Mouse (Mus musculus): ENCODE measurements at regions not wholly inside any gene's neighbourhood (a gene's known extent, or its start where the extent isn't known, plus 50 kb on each side); places are given as distances from the start of the nearest gene placed in this dataset.

DNA sequence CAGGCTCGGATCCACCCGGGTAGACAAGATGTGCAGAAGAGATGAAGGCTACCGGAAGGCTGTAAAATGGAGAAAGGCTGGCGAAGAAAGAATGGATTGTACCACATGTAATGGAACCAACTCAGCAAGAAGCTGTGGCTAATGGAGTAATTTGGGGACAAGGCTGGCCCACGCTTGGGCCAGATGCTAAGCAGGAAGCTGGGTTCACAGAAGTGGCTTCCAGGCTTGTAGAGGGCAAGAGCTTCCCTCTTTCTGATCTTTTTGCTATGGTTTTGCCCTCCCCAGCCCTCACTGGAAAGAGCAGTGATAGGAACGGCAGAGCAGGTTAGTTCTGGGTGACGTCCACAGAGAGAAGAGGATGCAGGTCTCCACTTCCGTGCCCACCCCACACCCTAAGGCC lies 117.7 kb upstream of the Egr2 start:
- H3K27ac ChIP-seq (replicated peaks): no peak overlapping the region
- H3K9me3 ChIP-seq (ENCODE audit: control insufficient read depth, low read length): no peaks in the 10 kb centered on the region
- whole genome bisulfite sequencing: 87% methylated on average over 8 of the region's 8 CpGs
- no peak for TF ChIP-seq EP300 (optimal IDR thresholded peaks at IDR 0.05)
- no peak for TF ChIP-seq CTCF (IDR thresholded peaks at IDR 0.05; ENCODE audit: low read depth)
- DNase-seq (ENCODE audit: low spot score) (no peak), ATAC-seq (ENCODE audit: low FRiP score, low TSS enrichment) (no peak)
- no peak overlapping the region for H3K4me2 ChIP-seq (replicated peaks; ENCODE audit: low read depth)
- no peaks in the 10 kb centered on the region for H3K36me3 ChIP-seq (ENCODE audit: control insufficient read depth, insufficient read depth, low read length)
- no peaks in the 10 kb centered on the region for H3K27me3 ChIP-seq (ENCODE audit: control insufficient read depth, insufficient read depth, low read length)
- H3K4me3 ChIP-seq (ENCODE audit: low read depth, low read length): no peak overlapping the region
- H3K4me1 ChIP-seq (replicated peaks; ENCODE audit: control insufficient read depth, insufficient read depth): no peaks in the 10 kb centered on the region
- H3K9ac ChIP-seq (ENCODE audit: low read length): no peak overlapping the region

- Histone ChIP-seq H3K9ac (ENCODE audit: low read length) (no peak overlapping the region), H3K9me3 (ENCODE audit: control insufficient read depth, low read length) (no peaks in the 10 kb centered on the region), H3K4me3 (ENCODE audit: low read depth, low read length) (no peak overlapping the region), H3K27me3 (ENCODE audit: control insufficient read depth, insufficient read depth, low read length) (no peaks in the 10 kb centered on the region), H3K4me2 (replicated peaks; ENCODE audit: low read depth) (no peak overlapping the region), H3K27ac (replicated peaks) (no peak overlapping the region), H3K36me3 (ENCODE audit: control insufficient read depth, insufficient read depth, low read length) (no peaks in the 10 kb centered on the region), H3K4me1 (replicated peaks; ENCODE audit: control insufficient read depth, insufficient read depth) (no peaks in the 10 kb centered on the region)
- DNase-seq (ENCODE audit: low spot score) (no peak), ATAC-seq (ENCODE audit: low FRiP score, low TSS enrichment) (no peak)
- TF ChIP-seq CTCF (IDR thresholded peaks at IDR 0.05; ENCODE audit: low read depth): no peak
- no peak for TF ChIP-seq EP300 (optimal IDR thresholded peaks at IDR 0.05)
- 77% methylated on average over 5 of the region's 5 CpGs for WGBS
These were observed 114.5 kb upstream of the Egr2 start for GRCm38 (mm10) chr10:67420761-67421160.

DNA sequence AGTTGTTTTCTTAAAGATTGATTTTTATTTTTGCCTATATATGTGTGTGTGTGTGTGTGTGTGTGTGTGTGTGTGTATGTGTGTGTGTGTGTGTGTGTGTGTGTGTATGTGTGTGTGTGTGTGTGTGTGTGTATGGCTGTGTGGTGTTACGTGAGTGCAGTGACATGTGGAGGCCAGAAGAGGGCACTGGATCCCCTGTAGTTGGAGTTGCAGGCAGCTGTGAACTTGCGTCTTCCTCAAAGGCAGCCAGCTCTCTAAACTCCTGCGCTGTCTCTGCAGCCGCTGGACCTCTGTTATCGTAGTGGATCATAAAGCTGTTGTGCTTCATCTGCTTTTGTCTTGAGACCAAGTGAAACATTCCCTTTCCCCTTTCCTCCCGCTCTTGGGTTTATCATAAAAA lies 109.9 kb upstream of the Egr2 start:
- no peak for DNase-seq (ENCODE audit: low spot score)
- ATAC-seq (ENCODE audit: low FRiP score, low TSS enrichment): no peak
- H3K9me3 ChIP-seq (ENCODE audit: control insufficient read depth, low read length): no peaks in the 10 kb centered on the region
- 94% methylated on average over 6 of the region's 6 CpGs for WGBS
- no peaks in the 10 kb centered on the region for H3K36me3 ChIP-seq (ENCODE audit: control insufficient read depth, insufficient read depth, low read length)
- no peak overlapping the region for H3K9ac ChIP-seq (ENCODE audit: low read length)
- H3K4me1 ChIP-seq (replicated peaks; ENCODE audit: control insufficient read depth, insufficient read depth): no peaks in the 10 kb centered on the region
- no peak overlapping the region for H3K4me3 ChIP-seq (ENCODE audit: low read depth, low read length)
- no peaks in the 10 kb centered on the region for H3K27me3 ChIP-seq (ENCODE audit: control insufficient read depth, insufficient read depth, low read length)
- H3K27ac ChIP-seq (replicated peaks): no peak overlapping the region
- H3K4me2 ChIP-seq (replicated peaks; ENCODE audit: low read depth): no peak overlapping the region
- TF ChIP-seq CTCF (IDR thresholded peaks at IDR 0.05; ENCODE audit: low read depth) (0 out of 2 replicates have a peak, but pooled peaks have one; percentile 13), EP300 (optimal IDR thresholded peaks at IDR 0.05) (no peak)

DNA sequence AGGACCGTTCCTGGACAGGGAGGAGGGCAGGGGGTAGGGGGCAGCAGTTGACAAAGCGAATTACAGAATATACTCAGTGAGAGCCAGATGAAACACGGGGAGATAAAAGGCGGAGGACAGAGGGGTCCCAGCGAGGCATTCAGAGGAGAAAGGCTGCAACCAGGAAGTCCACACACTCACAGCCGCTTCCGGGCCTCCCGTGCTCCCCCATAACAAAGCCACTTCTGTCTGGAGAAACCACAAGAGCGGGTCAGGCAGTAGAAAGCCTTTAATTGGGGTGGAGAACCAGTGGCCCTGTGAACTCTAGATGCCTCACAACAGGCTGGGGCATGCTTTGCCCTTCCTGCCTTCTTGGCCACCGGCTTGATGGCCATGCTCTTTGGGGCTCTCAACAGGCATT lies 108.1 kb upstream of the Egr2 start:
- no peaks in the 10 kb centered on the region for H3K36me3 ChIP-seq (ENCODE audit: control insufficient read depth, insufficient read depth, low read length)
- H3K4me3 ChIP-seq (ENCODE audit: low read depth, low read length): no peak overlapping the region
- no peak overlapping the region for H3K27ac ChIP-seq (replicated peaks)
- no peak overlapping the region for H3K4me2 ChIP-seq (replicated peaks; ENCODE audit: low read depth)
- no peaks in the 10 kb centered on the region for H3K4me1 ChIP-seq (replicated peaks; ENCODE audit: control insufficient read depth, insufficient read depth)
- no peaks in the 10 kb centered on the region for H3K9me3 ChIP-seq (ENCODE audit: control insufficient read depth, low read length)
- TF ChIP-seq EP300 (optimal IDR thresholded peaks at IDR 0.05) (no peak), CTCF (IDR thresholded peaks at IDR 0.05; ENCODE audit: low read depth) (no peak)
- no peak overlapping the region for H3K9ac ChIP-seq (ENCODE audit: low read length)
- 59% methylated on average over 10 of the region's 10 CpGs for WGBS
- DNase-seq (ENCODE audit: low spot score): no peak
- no peaks in the 10 kb centered on the region for H3K27me3 ChIP-seq (ENCODE audit: control insufficient read depth, insufficient read depth, low read length)
- ATAC-seq (ENCODE audit: low FRiP score, low TSS enrichment): no peak

DNA sequence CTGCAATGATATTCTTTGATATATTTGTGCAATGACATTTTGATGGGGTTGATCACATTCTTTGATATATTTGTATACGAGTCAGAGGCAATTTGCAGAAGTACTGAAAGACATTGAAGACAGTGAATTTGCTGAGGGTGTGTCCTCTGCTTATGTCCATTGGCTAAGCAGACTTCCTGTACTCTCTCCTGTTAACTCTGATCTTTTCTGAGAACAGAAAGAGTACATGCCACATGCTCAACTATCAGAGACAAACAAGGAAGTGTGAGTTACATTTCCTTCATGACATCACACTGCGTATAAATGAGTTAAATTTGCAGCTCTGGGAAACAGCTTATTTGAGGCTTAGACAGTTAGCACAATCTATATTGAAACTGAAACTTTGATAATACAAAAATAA lies 104.5 kb upstream of the Egr2 start:
- Histone ChIP-seq H3K9me3 (ENCODE audit: control insufficient read depth, low read length) (no peaks in the 10 kb centered on the region), H3K36me3 (ENCODE audit: control insufficient read depth, insufficient read depth, low read length) (no peaks in the 10 kb centered on the region), H3K9ac (ENCODE audit: low read length) (no peak overlapping the region), H3K27ac (replicated peaks) (no peak overlapping the region), H3K4me3 (ENCODE audit: low read depth, low read length) (no peak overlapping the region), H3K4me1 (replicated peaks; ENCODE audit: control insufficient read depth, insufficient read depth) (no peaks in the 10 kb centered on the region), H3K27me3 (ENCODE audit: control insufficient read depth, insufficient read depth, low read length) (no peaks in the 10 kb centered on the region), H3K4me2 (replicated peaks; ENCODE audit: low read depth) (no peak overlapping the region)
- DNase-seq (ENCODE audit: low spot score): no peak
- no peak for ATAC-seq (ENCODE audit: low FRiP score, low TSS enrichment)
- TF ChIP-seq EP300 (optimal IDR thresholded peaks at IDR 0.05): no peak
- no peak for TF ChIP-seq CTCF (IDR thresholded peaks at IDR 0.05; ENCODE audit: low read depth)
- 80% methylated on average over 2 of the region's 2 CpGs for WGBS

- no peak for TF ChIP-seq EP300 (optimal IDR thresholded peaks at IDR 0.05)
- TF ChIP-seq CTCF (IDR thresholded peaks at IDR 0.05; ENCODE audit: low read depth): no peak
- Histone ChIP-seq H3K9me3 (ENCODE audit: control insufficient read depth, low read length) (no peaks in the 10 kb centered on the region), H3K9ac (ENCODE audit: low read length) (no peak overlapping the region), H3K4me3 (ENCODE audit: low read depth, low read length) (no peak overlapping the region), H3K27me3 (ENCODE audit: control insufficient read depth, insufficient read depth, low read length) (no peaks in the 10 kb centered on the region), H3K27ac (replicated peaks) (no peak overlapping the region), H3K36me3 (ENCODE audit: control insufficient read depth, insufficient read depth, low read length) (no peaks in the 10 kb centered on the region), H3K4me2 (replicated peaks; ENCODE audit: low read depth) (no peak overlapping the region), H3K4me1 (replicated peaks; ENCODE audit: control insufficient read depth, insufficient read depth) (no peaks in the 10 kb centered on the region)
- peak; percentile 21; the same call in 1 of the 2 replicates for ATAC-seq (ENCODE audit: low FRiP score, low TSS enrichment)
- WGBS: 78% methylated on average over 15 of the region's 15 CpGs
- no peak for DNase-seq (ENCODE audit: low spot score)
These were observed 96.1 kb upstream of the Egr2 start for GRCm38 (mm10) chr10:67439042-67439635.
